Mouse (Mus musculus): ENCODE results near the gene Ambp. TPM values are rescaled to one million over a fixed set of nuclear protein-coding genes. Genes with fewer than 3 reads are reported as not detected.

Ambp gene
- polyA plus RNA-seq, 2 experiments from 2014 or later: not detected

GRCm38 (mm10) chr4:63118639-63119437 is 35.8 kb downstream of the Ambp start:
- ATAC-seq: peak; percentile 63

GRCm38 (mm10) chr4:63105651-63106050 is 48.9 kb downstream of the Ambp start:
- no peak for ATAC-seq

- no peak for ATAC-seq
Observed at GRCm38 (mm10) chr4:63102025-63102424, 52.6 kb downstream of the Ambp start.

GRCm38 (mm10) chr4:63100478-63100877 is 54.1 kb downstream of the Ambp start:
- ATAC-seq: no peak

GRCm38 (mm10) chr4:63097603-63098002 is 57.0 kb downstream of the Ambp start:
- ATAC-seq: no peak

Other genes starting within 250 kb of the Ambp start
- gene Zfp618, start 189.2 kb downstream of the Ambp start, polyA plus RNA-seq (2017; shearing (Covaris generic)): under 1 TPM in 1 of 2 experiments, not detected in 1; 0.20 TPM
- not detected for gene Kif12, start 17.3 kb upstream of the Ambp start, polyA plus RNA-seq (2017; shearing (Covaris generic))
- gene Col27a1, start 59.2 kb upstream of the Ambp start, polyA plus RNA-seq (2017; shearing (Covaris generic)): under 1 TPM; 0.45 to 0.60 TPM
- gene Orm1, start 189.8 kb upstream of the Ambp start, polyA plus RNA-seq (2017; shearing (Covaris generic)): not detected
- gene Orm3, start 201.4 kb upstream of the Ambp start, polyA plus RNA-seq (2017; shearing (Covaris generic)): under 1 TPM in 1 of 2 experiments, not detected in 1; 0.60 TPM
- gene Orm2, start 207.7 kb upstream of the Ambp start, polyA plus RNA-seq (2017; shearing (Covaris generic)): 1 to 10 TPM in 1 of 2 experiments, not detected in 1; 1.0 TPM
- gene Akna, start 248.6 kb upstream of the Ambp start, polyA plus RNA-seq (2017; shearing (Covaris generic)): 100 to 1,000 TPM in 1 of 2 experiments, 10 to 100 TPM in 1; 72.4 to 116 TPM